Comparison of ENCODE assay signal across 31 mouse cellular contexts in genomic region chr6:137583056-137583455, GRCm38 (mm10).
DNase-seq lines count a peak whose midpoint lies in the region; ATAC-seq and TF ChIP-seq lines count a peak whose summit lies in the region.
"Had no signal": no experiment of that assay in that cellular context is flagged by ENCODE, and none has a peak within 500 bp of the region (broad histone marks: within the 10 kb centered on the region; RNA-seq: fewer than 3 reads in every experiment).

No protein-coding gene starts in this region.

- no peak overlapping the region for H3K4me3 ChIP-seq in midbrain, embryonic 11.5 days (ENCODE audit: low read depth, low read length)
- H3K4me3 ChIP-seq in midbrain, embryonic 14.5 days (replicated peaks; ENCODE audit: low read depth, low read length) = no peak overlapping the region
- H3K4me3 ChIP-seq in myocyte = peak overlapping the region; percentile 17
- H3K4me3 ChIP-seq: embryonic facial prominence, embryonic 10.5 days; embryonic facial prominence, embryonic 13.5 days; forebrain, embryonic 10.5 days; forebrain, embryonic 13.5 days; heart, adult 2 months; heart, embryonic 10.5 days; heart, embryonic 13.5 days; hindbrain, embryonic 10.5 days; hindbrain, embryonic 13.5 days; intestine, embryonic 15.5 days had no signal

- H3K4me1 ChIP-seq in midbrain, embryonic 11.5 days (ENCODE audit: control insufficient read depth, insufficient read depth, low read length) = no peaks in the 10 kb centered on the region
- H3K4me1 ChIP-seq in midbrain, embryonic 14.5 days (ENCODE audit: control insufficient read depth, insufficient read depth, low read length) = no peaks in the 10 kb centered on the region
- H3K4me1 ChIP-seq: embryonic facial prominence, embryonic 10.5 days; embryonic facial prominence, embryonic 13.5 days; forebrain, embryonic 10.5 days; forebrain, embryonic 13.5 days; heart, embryonic 10.5 days; hindbrain, embryonic 10.5 days; hindbrain, embryonic 13.5 days; intestine, embryonic 15.5 days had no signal

- no peaks in the 10 kb centered on the region for H3K36me3 ChIP-seq in midbrain, embryonic 11.5 days (ENCODE audit: control insufficient read depth, insufficient read depth, low read length)
- H3K36me3 ChIP-seq in midbrain, embryonic 14.5 days (ENCODE audit: control insufficient read depth, insufficient read depth, low read length) = no peaks in the 10 kb centered on the region
- no peaks in the 10 kb centered on the region for H3K36me3 ChIP-seq in myocyte (ENCODE audit: control insufficient read depth, insufficient read depth)
- H3K36me3 ChIP-seq: embryonic facial prominence, embryonic 10.5 days; embryonic facial prominence, embryonic 13.5 days; forebrain, embryonic 10.5 days; G1E; heart, embryonic 10.5 days; hindbrain, embryonic 10.5 days; hindbrain, embryonic 13.5 days; intestine, embryonic 15.5 days had no signal

- no peaks in the 10 kb centered on the region for H3K9me3 ChIP-seq in midbrain, embryonic 11.5 days (ENCODE audit: control insufficient read depth, low read length)
- no peaks in the 10 kb centered on the region for H3K9me3 ChIP-seq in midbrain, embryonic 14.5 days (ENCODE audit: control insufficient read depth, low read length)
- H3K9me3 ChIP-seq: embryonic facial prominence, embryonic 10.5 days; embryonic facial prominence, embryonic 13.5 days; forebrain, embryonic 10.5 days; forebrain, embryonic 13.5 days; heart, embryonic 10.5 days; heart, embryonic 13.5 days; hindbrain, embryonic 10.5 days; hindbrain, embryonic 13.5 days; intestine, embryonic 15.5 days had no signal

- peak; percentile 62 for DNase-seq in midbrain, embryonic 11.5 days (ENCODE audit: low spot score, missing footprints)
- no peak for DNase-seq in midbrain, embryonic 14.5 days
- DNase-seq in NIH3T3 (ENCODE audit: low read depth) = peak; percentile 16
- DNase-seq in Muller cell, postnatal 12 days (ENCODE audit: inconsistent ontology term) = no peak
- DNase-seq: adrenal gland, adult 8-10 months; adrenal gland, postnatal 25 days; cerebellum, adult 11 months; cerebellum, adult 2 months; cerebellum, adult 9-11 months; cerebellum, postnatal 25 days; embryo, embryonic 11 days; gastrocnemius, postnatal 25 days; heart, postnatal 14 days; kidney, adult 11 months had no signal

- no peak overlapping the region for H3ac ChIP-seq in myocyte (ENCODE audit: control insufficient read depth, insufficient read length)

- no peaks in the 10 kb centered on the region for H3K79me2 ChIP-seq in myocyte (ENCODE audit: control insufficient read depth, insufficient read depth)

- H3K27me3 ChIP-seq in midbrain, embryonic 11.5 days (ENCODE audit: control insufficient read depth, insufficient read depth, low read length) = no peaks in the 10 kb centered on the region
- no peaks in the 10 kb centered on the region for H3K27me3 ChIP-seq in midbrain, embryonic 14.5 days (ENCODE audit: control insufficient read depth, insufficient read depth, low read length)
- H3K27me3 ChIP-seq in myocyte (ENCODE audit: control insufficient read depth, insufficient read depth, insufficient read length) = no peaks in the 10 kb centered on the region
- H3K27me3 ChIP-seq: CH12.LX; embryonic facial prominence, embryonic 13.5 days; forebrain, embryonic 13.5 days; heart, embryonic 13.5 days; hindbrain, embryonic 13.5 days; intestine, embryonic 15.5 days had no signal

- no peak for TF ChIP-seq POLR2A in myocyte (IDR thresholded peaks at IDR 0.05; ENCODE audit: insufficient read length, low read depth)

- WGBS in midbrain, embryonic 11.5 days = 88% methylated on average over 5 of the region's 5 CpGs
- 83% methylated on average over 5 of the region's 5 CpGs for WGBS in midbrain, embryonic 14.5 days

- ATAC-seq in midbrain, embryonic 11.5 days (ENCODE audit: low FRiP score) = no peak
- ATAC-seq in midbrain, embryonic 14.5 days (ENCODE audit: low FRiP score, low TSS enrichment) = no peak
- no peak for ATAC-seq in cerebellum, adult (ENCODE audit: insufficient number of reproducible peaks, low FRiP score, low TSS enrichment)
- ATAC-seq: activated CD4-positive, CD25-positive, alpha-beta regulatory T cell, adult 4 months; forebrain, embryonic 13.5 days; forebrain, embryonic 16.5 days; hindbrain, embryonic 16.5 days had no signal

- H3K9ac ChIP-seq in midbrain, embryonic 11.5 days (ENCODE audit: low read length) = no peak overlapping the region
- H3K9ac ChIP-seq in midbrain, embryonic 14.5 days (replicated peaks; ENCODE audit: low read length) = no peak overlapping the region
- H3K9ac ChIP-seq: embryonic facial prominence, embryonic 13.5 days; forebrain, embryonic 13.5 days; heart, embryonic 13.5 days; hindbrain, embryonic 13.5 days; intestine, embryonic 15.5 days had no signal

- H3K27ac ChIP-seq in midbrain, embryonic 11.5 days (ENCODE audit: low read depth, low read length) = no peak overlapping the region
- H3K27ac ChIP-seq in midbrain, embryonic 14.5 days (replicated peaks; ENCODE audit: low read depth, low read length) = no peak overlapping the region
- H3K27ac ChIP-seq: embryonic facial prominence, embryonic 10.5 days; embryonic facial prominence, embryonic 13.5 days; forebrain, embryonic 10.5 days; forebrain, embryonic 13.5 days; heart, adult 2 months; heart, embryonic 10.5 days; heart, embryonic 13.5 days; hindbrain, embryonic 10.5 days; hindbrain, embryonic 13.5 days; intestine, embryonic 15.5 days had no signal

- no peak overlapping the region for H3K4me2 ChIP-seq in midbrain, embryonic 11.5 days
- no peak overlapping the region for H3K4me2 ChIP-seq in midbrain, embryonic 14.5 days (ENCODE audit: low read length)
- H3K4me2 ChIP-seq in myocyte (ENCODE audit: low read depth) = peak overlapping the region; percentile 85
- H3K4me2 ChIP-seq: embryonic facial prominence, embryonic 13.5 days; forebrain, embryonic 13.5 days; heart, embryonic 13.5 days; hindbrain, embryonic 13.5 days; intestine, embryonic 15.5 days had no signal

TF ChIP-seq in myocyte, 11 proteins besides CTCF, POLR2A, EP300 and RAD21:
- no peak for TF ChIP-seq USF1 (IDR thresholded peaks at IDR 0.05; ENCODE audit: low read depth)
- no peak for TF ChIP-seq CEBPB (IDR thresholded peaks at IDR 0.05; ENCODE audit: insufficient read depth, poor library complexity, severe bottlenecking)
- no peak for TF ChIP-seq MYOG (IDR thresholded peaks at IDR 0.05; ENCODE audit: control insufficient read depth in 1 of 3, insufficient read depth in 1 of 3, insufficient read length in 2 of 3, low read depth in 2 of 3)
- no peak for TF ChIP-seq REST (IDR thresholded peaks at IDR 0.05; ENCODE audit: insufficient read depth, insufficient read length)
- no peak for TF ChIP-seq MYOD1 (IDR thresholded peaks at IDR 0.05; ENCODE audit: control insufficient read depth in 1 of 3, insufficient read length in 2 of 3, low read depth in 2 of 3)
- no peak for TF ChIP-seq TCF12 (IDR thresholded peaks at IDR 0.05; ENCODE audit: insufficient read depth, poor library complexity, severe bottlenecking)
- TF ChIP-seq TCF3 (IDR thresholded peaks at IDR 0.05; ENCODE audit: insufficient read length, low read depth) = no peak
- TF ChIP-seq MAX (IDR thresholded peaks at IDR 0.05; ENCODE audit: low read depth) = no peak
- no peak for TF ChIP-seq SRF (IDR thresholded peaks at IDR 0.05; ENCODE audit: control insufficient read depth, insufficient read length, low read depth)
- no peak for TF ChIP-seq POLR2AphosphoS2 (IDR thresholded peaks at IDR 0.05; ENCODE audit: insufficient read length, low read depth)
- no peak for TF ChIP-seq E2F4 (IDR thresholded peaks at IDR 0.05; ENCODE audit: insufficient read depth)

Comparison
In these comparisons a context has a peak if more than half of its experiments do, and no peak if none do; other contexts are left out.
1. DNase-seq: peak in midbrain, embryonic 11.5 days (single experiment) and NIH3T3 (single experiment); none in midbrain, embryonic 14.5 days (single experiment) and Muller cell, postnatal 12 days (single experiment).